Mouse (Mus musculus) E14TG2a.4 (cell line): ENCODE measurements around the gene Ttc7b.

Experiments
- CTCF ChIP-seq: conservative IDR thresholded peaks from 2 replicates; pipeline ENCODE4 v1.5.1; 2014; ENCODE audit warnings: low read length
- NANOG ChIP-seq: IDR thresholded peaks from 2 replicates; pipeline ENCODE4 v1.6.1; 2014; ENCODE audit warnings: borderline replicate concordance, low read length, mixed read lengths
- POU5F1 ChIP-seq: IDR thresholded peaks from 2 replicates; pipeline ENCODE4 v1.6.1; 2014; ENCODE audit warnings: low read length, borderline replicate concordance

GRCm38 (mm10) chr12:100283283-100283682 lies 237.3 kb downstream of the Ttc7b start:
- no peak for TF ChIP-seq CTCF
- no peak for TF ChIP-seq NANOG
- TF ChIP-seq POU5F1: no peak
